Mouse (Mus musculus) heart, postnatal 0 days (tissue): ENCODE results near the gene Tex35. TPM values are rescaled to one million over a fixed set of nuclear protein-coding genes. Genes with fewer than 3 reads are reported as not detected.

Source experiments
- ATAC-seq: fragments of 200-750 bp; cut with Nextera tagmentation; 2 replicates; pipeline ENCODE4 v1.8.0; 2017; ENCODE audit warnings: low read depth, moderate number of reproducible peaks, moderate library complexity; ENCODE audit not compliant: insufficient read depth
- DNase-seq: peaks from one replicate; pipeline ENCODE4 v3.0.0-alpha.2; 2016; ENCODE audit warnings: low spot score
- H3K27ac ChIP-seq: fragments of 300-500 bp; sonication (generic); 2 replicates; pipeline ENCODE4 v1.5.1; 2014; ENCODE audit warnings: low read depth, mild to moderate bottlenecking
- H3K27me3 ChIP-seq: fragments of 300-500 bp; sonication (generic); 2 replicates; pipeline ENCODE4 v1.6.1; 2014; ENCODE audit warnings: low read length, mixed read lengths; ENCODE audit not compliant: control insufficient read depth, insufficient read depth
- H3K36me3 ChIP-seq: fragments of 300-500 bp; sonication (generic); replicated peaks from 2 replicates; pipeline ENCODE4 v1.6.1; 2014; ENCODE audit warnings: low read length, mixed read lengths; ENCODE audit not compliant: control insufficient read depth, insufficient read depth
- H3K4me1 ChIP-seq: fragments of 300-500 bp; sonication (generic); 2 replicates; pipeline ENCODE4 v1.6.1; 2014; ENCODE audit warnings: antibody characterized with exemption; ENCODE audit not compliant: control insufficient read depth, insufficient read depth
- H3K4me2 ChIP-seq: fragments of 300-500 bp; sonication (generic); 2 replicates; pipeline ENCODE4 v1.6.1; 2014; ENCODE audit warnings: low read depth, mild to moderate bottlenecking, low read length, moderate library complexity
- H3K4me3 ChIP-seq: fragments of 300-500 bp; sonication (generic); 2 replicates; pipeline ENCODE4 v1.5.1; 2014; ENCODE audit warnings: low read depth, low read length
- H3K9ac ChIP-seq: fragments of 300-500 bp; sonication (generic); replicated peaks from 2 replicates; pipeline ENCODE4 v1.6.1; 2014; ENCODE audit warnings: low read depth, low read length, mixed read lengths
- H3K9me3 ChIP-seq: fragments of 300-500 bp; sonication (generic); replicated peaks from 2 replicates; pipeline ENCODE4 v1.6.1; 2016; ENCODE audit warnings: low read length; ENCODE audit not compliant: control insufficient read depth
- CTCF ChIP-seq: IDR thresholded peaks from 2 replicates; pipeline ENCODE4 v1.5.1; 2016; ENCODE audit warnings: antibody characterized with exemption, control low read depth, low read depth
- EP300 ChIP-seq: IDR thresholded peaks from 2 replicates; pipeline ENCODE4 v1.6.1; 2016; ENCODE audit warnings: antibody characterized with exemption, low read depth
- WGBS: fragments of 180-500 bp; shearing (Covaris S2); extraction: QIAGEN DNeasy Blood & Tissue Kit; methylation state at CpG from one replicate; pipeline ENCODE4 v1.1.7; 2014; 5-methylcytosine and 5-hydroxymethylcytosine counted together
- polyA plus RNA-seq: library from polyadenylated mRNA; unstranded; fragments of >200 nt; fragmentation: Nextera tagmentation; extraction: Ambion mirVana; gene quantifications from 2 replicates; pipeline ENCODE4 v1.2.1, GENCODE M21; 2015
- total RNA-seq: library from RNA; depleted of rRNA; stranded (reverse); fragments of >200 nt; gene quantifications from 2 replicates; pipeline ENCODE4 v1.2.3, GENCODE M21; 2014; ENCODE audit warnings: low replicate concordance

Gene Tex35
- total and polyA plus RNA-seq, 2 experiments from 2014 or later = not detected

- Histone ChIP-seq H3K9ac (0 out of 2 replicates have a peak overlapping the region, but pooled peaks have one; percentile 9), H3K27me3 (no peaks in the 10 kb centered on the region), H3K4me2 (no peak overlapping the region), H3K4me1 (0 out of 2 replicates have a peak, but pooled peaks cover 3% of the 10 kb centered on the region), H3K36me3 (no peaks in the 10 kb centered on the region), H3K9me3 (no peaks in the 10 kb centered on the region), H3K27ac (peak overlapping the region; percentile 83), H3K4me3 (no peak overlapping the region)
- TF ChIP-seq CTCF (no peak), EP300 (no peak)
- 80% methylated on average over 12 of the region's 12 CpGs for WGBS
- DNase-seq = peak; percentile 21
- no peak for ATAC-seq
Measured at GRCm38 (mm10) chr1:157065819-157066730, 42.4 kb downstream of the Tex35 start.

- peak; percentile 45 for DNase-seq
- H3K4me1 ChIP-seq = 0 out of 2 replicates have a peak, but pooled peaks cover 3% of the 10 kb centered on the region
- no peak overlapping the region for H3K4me3 ChIP-seq
- no peak overlapping the region for H3K9ac ChIP-seq
- peak overlapping the region; percentile 60 for H3K27ac ChIP-seq
- TF ChIP-seq CTCF = peak; percentile 41
- TF ChIP-seq EP300 = no peak
- WGBS = 33% methylated on average over 13 of the region's 13 CpGs
- peak; percentile 42 for ATAC-seq
- no peaks in the 10 kb centered on the region for H3K27me3 ChIP-seq
- H3K4me2 ChIP-seq = no peak overlapping the region
- H3K36me3 ChIP-seq = no peaks in the 10 kb centered on the region
- H3K9me3 ChIP-seq = no peaks in the 10 kb centered on the region
Measured at GRCm38 (mm10) chr1:157063318-157064115, 45.0 kb downstream of the Tex35 start.

DNA sequence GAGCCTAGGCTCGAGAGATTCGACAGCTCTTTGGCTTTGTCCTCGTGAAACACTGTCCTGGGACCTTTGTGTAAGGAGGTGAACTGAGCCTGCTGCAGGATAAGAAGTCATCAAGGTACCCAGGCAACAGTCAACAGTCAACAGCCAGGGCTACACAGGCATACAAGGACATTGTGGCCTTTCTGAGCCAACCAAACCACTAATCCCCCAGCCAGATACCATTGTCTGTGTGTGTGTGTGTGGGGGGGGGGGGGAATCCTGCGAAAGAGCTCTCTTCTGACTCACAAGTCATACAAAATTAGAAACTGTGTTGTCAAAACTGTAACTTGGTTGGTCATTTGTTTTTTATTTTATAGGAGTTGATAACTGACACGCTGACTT, 46.0 kb downstream of the Tex35 start:
- Histone ChIP-seq H3K4me2 (no peak overlapping the region), H3K27me3 (no peaks in the 10 kb centered on the region), H3K9ac (no peak overlapping the region), H3K27ac (peak overlapping the region; percentile 67), H3K4me3 (no peak overlapping the region), H3K9me3 (no peaks in the 10 kb centered on the region), H3K36me3 (no peaks in the 10 kb centered on the region), H3K4me1 (0 out of 2 replicates have a peak, but pooled peaks cover 3% of the 10 kb centered on the region)
- 61% methylated on average over 5 of the region's 5 CpGs for WGBS
- DNase-seq = peak; percentile 76
- TF ChIP-seq EP300 (no peak), CTCF (no peak)
- ATAC-seq = peak; percentile 79

GRCm38 (mm10) chr1:157061800-157062444, 46.6 kb downstream of the Tex35 start:
- Histone ChIP-seq H3K9ac (no peak overlapping the region), H3K27ac (peak overlapping the region; percentile 67), H3K4me1 (peaks cover 3% of the 10 kb centered on the region; the same call in 1 of the 2 replicates), H3K4me3 (no peak overlapping the region), H3K4me2 (no peak overlapping the region), H3K9me3 (no peaks in the 10 kb centered on the region), H3K27me3 (no peaks in the 10 kb centered on the region), H3K36me3 (no peaks in the 10 kb centered on the region)
- 83% methylated on average over 10 of the region's 10 CpGs for WGBS
- DNase-seq (no peak), ATAC-seq (no peak)
- TF ChIP-seq EP300 = no peak
- no peak for TF ChIP-seq CTCF

DNA sequence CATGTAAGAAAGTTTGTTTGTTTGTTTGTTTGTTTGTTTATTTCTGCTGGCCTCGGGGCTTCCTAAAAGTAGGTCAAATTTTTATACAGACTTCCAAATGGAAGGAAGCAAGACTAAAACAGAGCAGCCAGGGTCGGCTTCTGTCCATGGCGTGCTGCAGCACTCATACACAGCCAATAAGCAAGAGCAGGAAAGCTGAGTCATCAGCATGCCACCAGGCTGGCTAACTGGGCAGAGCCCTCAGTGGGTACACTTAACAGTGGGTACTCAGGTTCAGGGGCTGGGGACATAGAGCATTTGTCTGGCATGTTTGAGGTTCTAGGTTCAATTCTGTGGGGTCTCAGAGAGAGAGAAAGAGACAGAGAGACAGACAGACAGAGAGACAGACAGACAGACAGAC, 47.3 kb downstream of the Tex35 start:
- peaks cover 3% of the 10 kb centered on the region; the same call in 1 of the 2 replicates for H3K4me1 ChIP-seq
- WGBS = 64% methylated on average over 3 of the region's 3 CpGs
- no peak for ATAC-seq

More for the DNA sequence above, 47.3 kb downstream of the Tex35 start:
- H3K27me3 ChIP-seq = no peaks in the 10 kb centered on the region
- H3K27ac ChIP-seq = no peak overlapping the region
- no peak overlapping the region for H3K4me2 ChIP-seq
- H3K36me3 ChIP-seq = no peaks in the 10 kb centered on the region
- no peak for TF ChIP-seq EP300
- no peak for TF ChIP-seq CTCF
- no peaks in the 10 kb centered on the region for H3K9me3 ChIP-seq
- H3K9ac ChIP-seq = no peak overlapping the region
- no peak overlapping the region for H3K4me3 ChIP-seq
- no peak for DNase-seq
